Mouse (Mus musculus): Measurements from ENCODE around the gene Nav3. TPM values are rescaled to one million over a fixed set of nuclear protein-coding genes. Genes with fewer than 3 reads are reported as not detected.
"Not testable (repeated sequence)": the region's sequence is repeated elsewhere in the genome, so short reads cannot be mapped to it uniquely, and the experiment has no call there.

The Nav3 gene
- polyA plus RNA-seq, 1 experiment from 2014 or later: 27.7 TPM

GRCm38 (mm10) chr10:110076575-110076974 lies 379.4 kb downstream of the Nav3 start:
- Histone ChIP-seq H3K36me3 (replicated peaks; ENCODE audit: control insufficient read depth, insufficient read depth) (no peaks in the 10 kb centered on the region), H3K4me3 (replicated peaks; ENCODE audit: low read length) (no peak overlapping the region), H3K27ac (no peak overlapping the region), H3K4me1 (replicated peaks; ENCODE audit: control insufficient read depth, insufficient read depth, low read length) (no peaks in the 10 kb centered on the region), H3K27me3 (ENCODE audit: control insufficient read depth, insufficient read depth, low read length) (no peaks in the 10 kb centered on the region), H3K4me2 (replicated peaks) (no peak overlapping the region), H3K9me3 (ENCODE audit: control insufficient read depth, low read length) (no peaks in the 10 kb centered on the region), H3K9ac (no peak overlapping the region)
- no peak for DNase-seq (ENCODE audit: low spot score)
- ATAC-seq (ENCODE audit: low FRiP score): no peak
- WGBS: 85% methylated on average over 5 of the region's 5 CpGs

- H3K27me3 ChIP-seq (ENCODE audit: control insufficient read depth, insufficient read depth, low read length): no peaks in the 10 kb centered on the region
- no peak overlapping the region for H3K4me2 ChIP-seq (replicated peaks)
- H3K9me3 ChIP-seq (ENCODE audit: control insufficient read depth, low read length): no peaks in the 10 kb centered on the region
- no peak overlapping the region for H3K4me3 ChIP-seq (replicated peaks; ENCODE audit: low read length)
- no peak overlapping the region for H3K27ac ChIP-seq
- no peak overlapping the region for H3K9ac ChIP-seq
- no peaks in the 10 kb centered on the region for H3K36me3 ChIP-seq (replicated peaks; ENCODE audit: control insufficient read depth, insufficient read depth)
- DNase-seq (ENCODE audit: low spot score) (no peak), ATAC-seq (ENCODE audit: low FRiP score) (no peak)
- H3K4me1 ChIP-seq (replicated peaks; ENCODE audit: control insufficient read depth, insufficient read depth, low read length): no peaks in the 10 kb centered on the region
- WGBS: 95% methylated on average over 8 of the region's 8 CpGs
Measured at GRCm38 (mm10) chr10:110072355-110072754, 383.6 kb downstream of the Nav3 start.

GRCm38 (mm10) chr10:110061166-110061565 lies 394.8 kb downstream of the Nav3 start:
- WGBS: 80% methylated on average over 5 of the region's 5 CpGs
- H3K4me3 ChIP-seq (replicated peaks; ENCODE audit: low read length): no peak overlapping the region
- no peak for ATAC-seq (ENCODE audit: low FRiP score)
- no peaks in the 10 kb centered on the region for H3K27me3 ChIP-seq (ENCODE audit: control insufficient read depth, insufficient read depth, low read length)
- no peaks in the 10 kb centered on the region for H3K4me1 ChIP-seq (replicated peaks; ENCODE audit: control insufficient read depth, insufficient read depth, low read length)
- no peak overlapping the region for H3K9ac ChIP-seq
- DNase-seq (ENCODE audit: low spot score): no peak
- no peak overlapping the region for H3K4me2 ChIP-seq (replicated peaks)
- H3K36me3 ChIP-seq (replicated peaks; ENCODE audit: control insufficient read depth, insufficient read depth): no peaks in the 10 kb centered on the region
- no peaks in the 10 kb centered on the region for H3K9me3 ChIP-seq (ENCODE audit: control insufficient read depth, low read length)
- H3K27ac ChIP-seq: no peak overlapping the region

GRCm38 (mm10) chr10:110037547-110037946 lies 418.5 kb downstream of the Nav3 start:
- no peaks in the 10 kb centered on the region for H3K27me3 ChIP-seq (ENCODE audit: control insufficient read depth, insufficient read depth, low read length)
- ATAC-seq (ENCODE audit: low FRiP score): no peak
- no peaks in the 10 kb centered on the region for H3K36me3 ChIP-seq (replicated peaks; ENCODE audit: control insufficient read depth, insufficient read depth)
- WGBS: 81% methylated on average over 4 of the region's 4 CpGs
- H3K4me3 ChIP-seq (replicated peaks; ENCODE audit: low read length): no peak overlapping the region
- H3K9ac ChIP-seq: no peak overlapping the region
- H3K4me1 ChIP-seq (replicated peaks; ENCODE audit: control insufficient read depth, insufficient read depth, low read length): no peaks in the 10 kb centered on the region
- H3K4me2 ChIP-seq (replicated peaks): no peak overlapping the region
- H3K27ac ChIP-seq: no peak overlapping the region
- no peaks in the 10 kb centered on the region for H3K9me3 ChIP-seq (ENCODE audit: control insufficient read depth, low read length)
- DNase-seq (ENCODE audit: low spot score): no peak

- Histone ChIP-seq H3K9ac (no peak overlapping the region), H3K9me3 (ENCODE audit: control insufficient read depth, low read length) (no peaks in the 10 kb centered on the region), H3K4me3 (replicated peaks; ENCODE audit: low read length) (no peak overlapping the region), H3K27me3 (ENCODE audit: control insufficient read depth, insufficient read depth, low read length) (no peaks in the 10 kb centered on the region), H3K36me3 (replicated peaks; ENCODE audit: control insufficient read depth, insufficient read depth) (no peaks in the 10 kb centered on the region), H3K27ac (no peak overlapping the region), H3K4me2 (replicated peaks) (no peak overlapping the region), H3K4me1 (replicated peaks; ENCODE audit: control insufficient read depth, insufficient read depth, low read length) (no peaks in the 10 kb centered on the region)
- no peak for ATAC-seq (ENCODE audit: low FRiP score)
- WGBS: 89% methylated on average over 7 of the region's 7 CpGs
- DNase-seq (ENCODE audit: low spot score): no peak
Measured at GRCm38 (mm10) chr10:110034582-110035099, 421.4 kb downstream of the Nav3 start.

- H3K4me1 ChIP-seq (replicated peaks; ENCODE audit: control insufficient read depth, insufficient read depth, low read length); H3K27me3 ChIP-seq (ENCODE audit: control insufficient read depth, insufficient read depth, low read length); H3K4me3 ChIP-seq (replicated peaks; ENCODE audit: low read length); ATAC-seq (ENCODE audit: low FRiP score); H3K4me2 ChIP-seq (replicated peaks); H3K9ac ChIP-seq; H3K36me3 ChIP-seq (replicated peaks; ENCODE audit: control insufficient read depth, insufficient read depth); H3K27ac ChIP-seq; DNase-seq (ENCODE audit: low spot score); H3K9me3 ChIP-seq (ENCODE audit: control insufficient read depth, low read length): not testable (repeated sequence)
- 35% methylated on average over 2 of the region's 2 CpGs for WGBS
Measured at GRCm38 (mm10) chr10:110024897-110025296, 431.1 kb downstream of the Nav3 start.

GRCm38 (mm10) chr10:110022100-110022499 lies 433.9 kb downstream of the Nav3 start:
- no peak overlapping the region for H3K4me2 ChIP-seq (replicated peaks)
- DNase-seq (ENCODE audit: low spot score): no peak
- no peaks in the 10 kb centered on the region for H3K27me3 ChIP-seq (ENCODE audit: control insufficient read depth, insufficient read depth, low read length)
- H3K9me3 ChIP-seq (ENCODE audit: control insufficient read depth, low read length): no peaks in the 10 kb centered on the region
- H3K4me1 ChIP-seq (replicated peaks; ENCODE audit: control insufficient read depth, insufficient read depth, low read length): no peaks in the 10 kb centered on the region
- 82% methylated on average over 3 of the region's 3 CpGs for whole genome bisulfite sequencing
- H3K9ac ChIP-seq: no peak overlapping the region
- no peaks in the 10 kb centered on the region for H3K36me3 ChIP-seq (replicated peaks; ENCODE audit: control insufficient read depth, insufficient read depth)
- no peak overlapping the region for H3K4me3 ChIP-seq (replicated peaks; ENCODE audit: low read length)
- no peak overlapping the region for H3K27ac ChIP-seq
- ATAC-seq (ENCODE audit: low FRiP score): no peak

- no peak for DNase-seq (ENCODE audit: low spot score)
- Histone ChIP-seq H3K27me3 (ENCODE audit: control insufficient read depth, insufficient read depth, low read length) (no peaks in the 10 kb centered on the region), H3K27ac (no peak overlapping the region), H3K9ac (no peak overlapping the region), H3K36me3 (replicated peaks; ENCODE audit: control insufficient read depth, insufficient read depth) (no peaks in the 10 kb centered on the region), H3K4me2 (replicated peaks) (no peak overlapping the region), H3K4me3 (replicated peaks; ENCODE audit: low read length) (no peak overlapping the region), H3K9me3 (ENCODE audit: control insufficient read depth, low read length) (no peaks in the 10 kb centered on the region), H3K4me1 (replicated peaks; ENCODE audit: control insufficient read depth, insufficient read depth, low read length) (no peaks in the 10 kb centered on the region)
- no peak for ATAC-seq (ENCODE audit: low FRiP score)
- WGBS: 73% methylated on average over 4 of the region's 4 CpGs
Measured at GRCm38 (mm10) chr10:110019266-110019866, 436.6 kb downstream of the Nav3 start.

- H3K4me3 ChIP-seq (replicated peaks; ENCODE audit: low read length): not testable (repeated sequence)
- WGBS: 82% methylated on average over 5 of the region's 5 CpGs
Measured at GRCm38 (mm10) chr10:110001328-110001727, 454.7 kb downstream of the Nav3 start.

More at GRCm38 (mm10) chr10:110001328-110001727, 454.7 kb downstream of the Nav3 start:
- not testable (repeated sequence) for H3K36me3 ChIP-seq (replicated peaks; ENCODE audit: control insufficient read depth, insufficient read depth); H3K9me3 ChIP-seq (ENCODE audit: control insufficient read depth, low read length); H3K27ac ChIP-seq; H3K4me2 ChIP-seq (replicated peaks); H3K27me3 ChIP-seq (ENCODE audit: control insufficient read depth, insufficient read depth, low read length); H3K4me1 ChIP-seq (replicated peaks; ENCODE audit: control insufficient read depth, insufficient read depth, low read length); ATAC-seq (ENCODE audit: low FRiP score); DNase-seq (ENCODE audit: low spot score); H3K9ac ChIP-seq
